Mouse (Mus musculus) limb, embryonic 12.5 days (tissue): ENCODE data around the gene Syt7. TPM values are rescaled to one million over a fixed set of nuclear protein-coding genes. Genes with fewer than 3 reads are reported as not detected.
A peak's percentile ranks its signal among the peaks of the same experiment; 100 is the strongest.

Experiments
- ATAC-seq: fragments of 200-750 bp; cut with Nextera tagmentation; 2 replicates; pipeline ENCODE4 v1.8.0; 2017; ENCODE audit warnings: low read depth, moderate TSS enrichment; ENCODE audit not compliant: insufficient number of reproducible peaks, insufficient read depth, low FRiP score, low TSS enrichment
- H3K27ac ChIP-seq: fragments of 300-500 bp; sonication (generic); 2 replicates; pipeline ENCODE4 v1.5.1; 2016; ENCODE audit warnings: mild to moderate bottlenecking, moderate library complexity
- H3K27me3 ChIP-seq: fragments of 300-500 bp; sonication (generic); 2 replicates; pipeline ENCODE4 v1.6.1; 2016; ENCODE audit warnings: mild to moderate bottlenecking, moderate library complexity
- H3K36me3 ChIP-seq: fragments of 300-500 bp; sonication (generic); 2 replicates; pipeline ENCODE4 v1.6.1; 2016; ENCODE audit warnings: mild to moderate bottlenecking, moderate library complexity
- H3K4me1 ChIP-seq: fragments of 300-500 bp; sonication (generic); replicated peaks from 2 replicates; pipeline ENCODE4 v1.6.1; 2016
- H3K4me2 ChIP-seq: fragments of 300-500 bp; sonication (generic); 2 replicates; pipeline ENCODE4 v1.6.1; 2016; ENCODE audit warnings: mild to moderate bottlenecking, moderate library complexity
- H3K4me3 ChIP-seq: fragments of 300-500 bp; sonication (generic); replicated peaks from 2 replicates; pipeline ENCODE4 v1.5.1; 2016; ENCODE audit warnings: mild to moderate bottlenecking
- H3K9ac ChIP-seq: fragments of 300-500 bp; sonication (generic); replicated peaks from 2 replicates; pipeline ENCODE4 v1.6.1; 2016; ENCODE audit warnings: mild to moderate bottlenecking, moderate library complexity
- H3K9me3 ChIP-seq: fragments of 300-500 bp; sonication (generic); 2 replicates; pipeline ENCODE4 v1.6.1; 2016; ENCODE audit warnings: mild to moderate bottlenecking, moderate library complexity
- WGBS: fragments of 180-500 bp; shearing (Covaris S2); methylation state at CpG from one replicate; pipeline ENCODE4 v1.1.7; 2016; 5-methylcytosine and 5-hydroxymethylcytosine counted together
- polyA plus RNA-seq: library from polyadenylated mRNA; unstranded; fragments of >200 nt; fragmentation: Nextera tagmentation; extraction: Ambion mirVana; gene quantifications from 2 replicates; pipeline ENCODE4 v1.2.1, GENCODE M21; 2016

Syt7 gene
- polyA plus RNA-seq, 1 experiment from 2014 or later: 0.84 TPM

DNA sequence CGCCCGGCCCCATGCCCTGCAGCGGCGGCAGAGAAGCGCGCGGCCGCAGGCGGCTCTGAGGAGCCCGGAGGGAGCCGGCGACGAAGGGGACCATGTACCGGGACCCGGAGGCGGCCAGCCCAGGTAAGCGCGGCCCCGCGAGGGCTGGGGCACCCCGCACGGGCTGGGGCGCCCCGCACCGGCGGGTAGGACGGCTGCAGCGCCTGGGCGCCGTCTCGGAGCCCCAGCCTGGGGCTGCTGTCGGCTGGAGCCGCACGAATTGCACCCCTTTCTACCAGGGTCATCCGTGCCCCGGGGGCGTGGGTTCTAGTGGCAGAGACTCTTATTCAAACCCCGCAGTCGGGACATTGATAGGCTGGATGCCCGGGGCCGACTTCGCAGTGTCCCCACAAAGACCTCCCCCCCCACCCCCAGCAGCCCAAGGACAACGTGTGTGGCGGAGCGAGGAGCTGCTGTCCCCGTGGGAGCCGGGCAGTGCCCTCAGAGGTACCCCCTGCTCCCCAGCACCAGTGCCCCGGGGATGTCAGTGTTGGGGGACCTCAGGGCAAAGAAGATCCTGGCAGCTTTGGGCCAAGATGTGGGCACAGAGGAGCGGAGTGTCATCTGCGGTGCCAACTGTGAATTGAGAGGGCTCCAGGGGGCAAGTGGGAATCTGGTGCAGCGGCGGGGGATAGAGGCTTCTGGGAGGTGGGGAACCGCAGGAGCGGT, 655 bp downstream of the Syt7 start:
- H3K27me3 ChIP-seq: peaks cover 75% of the 10 kb centered on the region
- no peaks in the 10 kb centered on the region for H3K36me3 ChIP-seq
- no peak overlapping the region for H3K27ac ChIP-seq
- peak; percentile 18; the same call in 1 of the 2 replicates for ATAC-seq
- peak overlapping the region; percentile 63 for H3K9ac ChIP-seq
- peak overlapping the region; percentile 92 for H3K4me2 ChIP-seq
- WGBS: 1% methylated on average over 54 of the region's 54 CpGs
- peaks cover 12% of the 10 kb centered on the region for H3K4me1 ChIP-seq
- peak overlapping the region; percentile 64 for H3K4me3 ChIP-seq
- H3K9me3 ChIP-seq: no peaks in the 10 kb centered on the region

DNA sequence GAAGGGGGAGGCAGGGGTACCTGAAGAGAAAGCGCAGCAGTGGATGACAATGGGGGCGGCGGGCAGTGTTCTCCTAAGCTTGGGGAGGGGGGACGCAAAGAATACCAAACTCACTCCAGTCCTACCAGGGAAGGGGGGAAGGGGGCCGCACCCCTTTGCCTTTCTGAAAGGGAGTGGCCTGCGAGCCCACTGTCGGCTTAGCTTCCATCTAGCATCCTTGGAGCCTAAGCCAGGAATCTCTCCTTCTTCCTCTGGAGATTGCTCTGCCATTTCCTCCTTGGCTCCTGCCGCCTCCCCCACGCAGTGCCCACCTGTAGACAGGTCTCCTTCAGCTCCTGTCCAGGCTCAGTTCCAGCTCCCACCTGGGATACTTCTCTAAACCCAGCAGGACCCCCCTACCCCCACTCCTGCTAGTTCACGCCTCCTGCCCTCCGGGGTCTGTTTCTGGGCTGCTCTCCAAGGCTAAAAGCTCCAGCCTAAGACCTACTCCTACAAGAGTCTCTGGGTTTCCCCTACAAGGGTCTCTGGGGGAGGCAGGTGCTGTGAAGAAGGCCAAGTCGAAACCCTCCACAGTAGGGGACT, 1.3 kb downstream of the Syt7 start:
- Histone ChIP-seq H3K27ac (no peak overlapping the region), H3K9me3 (no peaks in the 10 kb centered on the region), H3K9ac (peak overlapping the region; percentile 63; the same call in 1 of the 2 replicates), H3K4me1 (peaks cover 12% of the 10 kb centered on the region), H3K36me3 (no peaks in the 10 kb centered on the region), H3K27me3 (peaks cover 75% of the 10 kb centered on the region), H3K4me2 (peak overlapping the region; percentile 92), H3K4me3 (peak overlapping the region; percentile 64)
- ATAC-seq: no peak
- 9% methylated on average over 12 of the region's 12 CpGs for WGBS

DNA sequence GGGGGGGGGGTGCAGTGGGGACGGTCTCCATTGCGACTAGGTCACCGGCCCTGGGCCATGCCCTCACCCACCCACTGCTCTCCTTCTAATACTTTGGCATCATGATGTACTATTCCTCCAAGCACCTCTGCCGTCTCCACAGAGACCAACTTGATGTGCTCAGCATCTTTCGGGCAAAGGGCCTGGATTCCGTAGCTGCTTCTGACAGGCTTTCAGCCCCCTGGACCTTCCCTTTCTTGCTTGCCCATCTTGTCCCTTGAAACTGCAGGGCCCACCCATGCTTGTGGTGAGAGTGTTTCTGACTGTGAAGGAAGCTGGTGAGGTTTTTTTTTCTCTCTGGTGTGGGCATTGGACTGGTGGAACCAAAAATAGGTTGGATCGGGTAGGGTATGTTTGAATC, 2.1 kb downstream of the Syt7 start:
- Histone ChIP-seq H3K4me2 (no peak overlapping the region), H3K36me3 (no peaks in the 10 kb centered on the region), H3K27me3 (peaks cover 69% of the 10 kb centered on the region), H3K27ac (no peak overlapping the region), H3K4me1 (peaks cover 12% of the 10 kb centered on the region), H3K9me3 (no peaks in the 10 kb centered on the region), H3K4me3 (no peak overlapping the region), H3K9ac (no peak overlapping the region)
- 85% methylated on average over 7 of the region's 7 CpGs for WGBS
- no peak for ATAC-seq

DNA sequence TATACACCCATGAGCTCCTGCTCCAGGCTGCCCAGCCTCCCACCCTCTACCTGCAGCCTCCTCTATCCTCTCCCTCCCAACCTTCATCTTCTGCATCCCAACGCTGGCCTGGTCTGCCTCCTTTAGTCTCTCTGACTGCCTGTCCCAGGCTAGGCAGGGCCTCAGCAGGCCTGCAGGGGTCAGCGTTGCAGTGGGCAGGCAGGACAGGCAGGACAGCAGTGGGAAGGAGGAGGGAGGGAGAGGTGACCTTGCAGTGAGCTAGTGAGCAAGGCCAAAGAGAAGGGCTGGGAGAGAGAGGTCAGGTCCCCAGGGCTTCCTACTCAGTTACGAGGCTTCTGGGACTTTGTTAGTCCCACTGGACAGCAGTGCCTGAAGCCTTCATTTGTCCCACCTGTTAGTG, 3.1 kb downstream of the Syt7 start:
- H3K27me3 ChIP-seq: peaks cover 66% of the 10 kb centered on the region
- H3K4me1 ChIP-seq: peaks cover 12% of the 10 kb centered on the region

DNA sequence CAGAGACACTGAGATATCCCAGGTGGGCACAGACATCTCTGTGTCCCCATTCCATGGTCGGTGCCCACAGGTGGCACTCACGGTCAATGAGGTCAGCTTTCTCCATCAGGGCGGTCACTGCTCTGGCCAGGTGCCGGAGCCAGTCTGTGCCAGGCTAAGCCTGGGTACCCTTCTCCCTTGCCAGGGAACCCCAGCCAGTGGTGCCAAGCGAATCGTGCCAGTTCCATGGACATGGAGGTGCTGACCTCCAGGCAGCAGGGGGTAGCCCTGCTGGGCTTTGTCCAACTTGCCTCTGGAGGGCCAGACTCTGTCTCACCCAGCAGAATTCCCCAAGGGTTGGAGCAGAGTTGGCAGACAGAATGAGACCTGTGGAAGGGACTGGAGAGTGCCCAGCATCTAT, 4.6 kb downstream of the Syt7 start:
- Histone ChIP-seq H3K9ac (no peak overlapping the region), H3K4me1 (peaks cover 12% of the 10 kb centered on the region), H3K4me2 (no peak overlapping the region), H3K36me3 (no peaks in the 10 kb centered on the region), H3K27me3 (peaks cover 61% of the 10 kb centered on the region), H3K27ac (no peak overlapping the region), H3K4me3 (no peak overlapping the region), H3K9me3 (no peaks in the 10 kb centered on the region)
- WGBS: 88% methylated on average over 6 of the region's 6 CpGs
- no peak for ATAC-seq

More for the DNA sequence above, 3.1 kb downstream of the Syt7 start:
- no peak overlapping the region for H3K4me3 ChIP-seq
- no peak overlapping the region for H3K27ac ChIP-seq
- no peak for ATAC-seq
- WGBS: 14% methylated on average over 3 of the region's 3 CpGs
- no peaks in the 10 kb centered on the region for H3K36me3 ChIP-seq
- no peak overlapping the region for H3K4me2 ChIP-seq
- H3K9ac ChIP-seq: no peak overlapping the region
- H3K9me3 ChIP-seq: no peaks in the 10 kb centered on the region

DNA sequence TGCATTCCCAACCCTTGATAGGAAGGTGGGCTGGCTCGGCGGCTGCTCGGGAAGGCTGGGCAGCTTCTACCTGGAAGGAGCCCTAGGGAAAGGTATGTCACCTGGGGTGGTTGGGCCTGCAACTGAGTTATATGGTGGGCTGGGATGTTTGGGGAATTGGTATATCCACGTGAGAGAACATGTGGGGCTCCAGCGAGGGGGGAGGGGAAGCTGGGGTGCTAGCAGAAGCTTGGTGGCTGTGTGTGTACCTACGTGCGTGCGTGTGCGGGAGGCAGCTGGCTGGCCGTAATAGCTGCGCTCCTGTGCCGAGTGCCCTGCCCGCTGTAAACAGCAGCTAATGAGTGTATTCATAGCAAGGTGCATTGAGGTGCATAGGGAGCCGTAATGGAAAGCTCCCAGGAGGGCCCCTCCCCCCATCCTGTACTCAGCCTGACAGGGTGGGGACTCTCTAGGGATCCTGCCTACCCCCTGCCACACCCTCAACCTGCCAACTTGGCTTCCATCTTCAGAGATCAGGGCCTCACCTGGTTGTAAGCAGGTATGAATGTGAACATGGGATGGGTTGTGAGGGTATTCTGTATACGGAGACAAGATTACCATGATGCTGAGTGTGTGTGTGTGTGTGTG, 5.1 kb downstream of the Syt7 start:
- no peak for ATAC-seq
- Histone ChIP-seq H3K4me1 (peaks cover 12% of the 10 kb centered on the region), H3K27ac (no peak overlapping the region)

DNA sequence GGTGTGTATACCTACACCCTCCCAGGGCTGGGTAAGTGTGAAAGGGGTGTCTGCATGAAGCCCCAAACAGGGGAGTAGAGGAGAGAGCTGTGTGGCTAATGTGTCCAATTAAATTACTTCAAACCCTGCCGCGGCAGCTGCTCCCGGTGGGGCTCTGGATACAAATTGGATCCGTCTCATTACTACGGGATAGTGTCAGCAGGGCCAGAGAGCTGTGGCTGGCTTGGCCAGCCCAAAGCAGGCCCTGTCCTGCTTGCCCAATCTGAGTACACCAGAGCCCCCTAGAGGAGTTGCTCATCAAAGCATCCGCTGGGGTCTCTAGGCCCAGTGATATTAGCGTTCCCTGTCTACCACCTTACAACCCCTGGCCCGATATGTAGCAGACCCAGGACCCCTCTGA, 6.3 kb downstream of the Syt7 start:
- Histone ChIP-seq H3K9me3 (no peaks in the 10 kb centered on the region), H3K4me3 (no peak overlapping the region), H3K9ac (no peak overlapping the region), H3K27ac (no peak overlapping the region), H3K36me3 (no peaks in the 10 kb centered on the region), H3K27me3 (peaks cover 45% of the 10 kb centered on the region), H3K4me2 (no peak overlapping the region), H3K4me1 (peaks cover 2% of the 10 kb centered on the region)
- WGBS: 19% methylated on average over 8 of the region's 8 CpGs
- ATAC-seq: no peak

More for the DNA sequence above, 5.1 kb downstream of the Syt7 start:
- Histone ChIP-seq H3K9me3 (no peaks in the 10 kb centered on the region), H3K27me3 (peaks cover 56% of the 10 kb centered on the region), H3K36me3 (no peaks in the 10 kb centered on the region), H3K9ac (no peak overlapping the region), H3K4me2 (no peak overlapping the region), H3K4me3 (no peak overlapping the region)
- 67% methylated on average over 15 of the region's 15 CpGs for WGBS

DNA sequence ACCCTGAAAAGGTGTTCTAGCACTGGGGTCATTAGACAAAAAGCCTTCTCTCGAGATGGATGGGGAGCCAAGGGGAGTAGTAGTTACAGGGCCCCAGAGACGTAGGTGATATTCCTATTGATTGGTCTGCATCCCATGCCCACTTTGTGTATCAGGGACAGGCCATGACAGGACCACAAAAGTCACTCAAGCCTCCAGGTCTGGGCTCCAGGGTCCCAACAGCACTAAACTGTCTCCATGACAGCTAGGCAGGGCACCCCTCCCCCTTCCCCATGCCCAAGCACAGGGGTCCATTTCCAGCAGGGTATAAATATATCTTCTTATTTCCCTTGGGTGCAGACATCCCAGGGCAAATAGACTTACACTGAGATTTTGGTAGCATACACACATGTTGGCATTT, 8.1 kb downstream of the Syt7 start:
- Histone ChIP-seq H3K36me3 (no peaks in the 10 kb centered on the region), H3K27ac (no peak overlapping the region), H3K9me3 (no peaks in the 10 kb centered on the region), H3K4me1 (no peaks in the 10 kb centered on the region), H3K9ac (no peak overlapping the region), H3K4me2 (no peak overlapping the region), H3K27me3 (peaks cover 27% of the 10 kb centered on the region), H3K4me3 (no peak overlapping the region)
- 73% methylated on average over 2 of the region's 2 CpGs for WGBS
- ATAC-seq: no peak

DNA sequence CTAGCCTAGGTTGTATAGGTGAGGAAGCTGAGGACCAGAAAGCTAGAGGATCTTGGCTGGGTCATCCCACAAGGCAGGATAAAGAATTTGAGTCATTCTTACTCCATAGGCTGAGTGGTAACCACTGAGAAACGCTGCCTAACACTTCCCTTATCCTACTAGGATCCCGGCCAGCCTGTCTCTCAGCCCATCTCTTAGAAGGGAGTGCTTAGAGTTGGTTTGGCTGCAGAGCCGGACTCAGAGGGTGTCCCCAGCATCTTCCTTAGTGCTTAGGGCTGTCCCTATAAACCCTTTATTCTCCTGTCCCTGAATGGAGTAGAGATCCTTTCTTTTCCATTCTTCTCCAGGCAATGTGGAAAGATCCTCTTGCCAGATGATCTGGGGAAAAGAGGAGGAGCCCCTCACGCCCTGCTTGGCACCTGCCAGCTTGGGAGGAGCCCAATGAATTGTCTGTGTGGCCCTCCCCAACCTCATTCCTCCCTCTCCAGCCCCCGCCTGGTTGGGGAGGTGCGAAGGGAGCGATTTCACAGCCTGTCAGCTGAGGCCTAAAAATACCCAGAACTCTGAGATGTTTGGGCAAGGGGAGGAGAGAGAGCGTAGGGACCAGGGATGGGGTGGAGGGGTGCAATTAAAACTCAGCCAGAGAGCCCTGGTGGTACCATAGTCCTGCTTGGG, 8.7 kb downstream of the Syt7 start:
- Histone ChIP-seq H3K4me3 (no peak overlapping the region), H3K4me2 (no peak overlapping the region), H3K27ac (no peak overlapping the region), H3K9me3 (no peaks in the 10 kb centered on the region), H3K4me1 (no peaks in the 10 kb centered on the region), H3K36me3 (no peaks in the 10 kb centered on the region), H3K27me3 (peaks cover 26% of the 10 kb centered on the region; the same call in 1 of the 2 replicates), H3K9ac (no peak overlapping the region)
- WGBS: 44% methylated on average over 8 of the region's 8 CpGs
- no peak for ATAC-seq

DNA sequence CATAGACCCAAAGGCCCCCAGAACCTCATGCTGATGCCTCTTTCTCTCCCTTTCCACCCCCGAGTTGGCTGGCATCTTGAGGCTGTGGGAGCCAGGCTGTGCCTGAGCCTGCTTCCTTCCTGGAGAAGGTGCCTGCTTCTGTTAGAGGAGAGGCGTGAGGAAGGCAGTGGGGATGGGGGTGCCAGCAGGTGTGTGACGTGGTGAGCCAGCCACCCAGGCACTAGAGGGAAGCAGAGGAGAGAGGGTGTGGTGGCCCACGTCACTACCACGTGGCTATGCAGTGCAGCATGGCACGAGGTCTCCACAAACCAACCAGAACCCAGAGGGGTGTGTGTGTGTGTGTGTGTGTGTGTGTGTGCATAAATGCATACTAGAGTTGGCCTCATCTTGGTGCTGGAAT, 9.4 kb downstream of the Syt7 start:
- Histone ChIP-seq H3K27me3 (peaks cover 22% of the 10 kb centered on the region; the same call in 1 of the 2 replicates), H3K27ac (no peak overlapping the region), H3K4me3 (no peak overlapping the region), H3K9ac (no peak overlapping the region), H3K4me1 (no peaks in the 10 kb centered on the region), H3K36me3 (no peaks in the 10 kb centered on the region), H3K4me2 (no peak overlapping the region), H3K9me3 (no peaks in the 10 kb centered on the region)
- 65% methylated on average over 6 of the region's 6 CpGs for WGBS
- no peak for ATAC-seq
